7 mouse cellular contexts compared by ENCODE assay signal in the genomic region with DNA sequence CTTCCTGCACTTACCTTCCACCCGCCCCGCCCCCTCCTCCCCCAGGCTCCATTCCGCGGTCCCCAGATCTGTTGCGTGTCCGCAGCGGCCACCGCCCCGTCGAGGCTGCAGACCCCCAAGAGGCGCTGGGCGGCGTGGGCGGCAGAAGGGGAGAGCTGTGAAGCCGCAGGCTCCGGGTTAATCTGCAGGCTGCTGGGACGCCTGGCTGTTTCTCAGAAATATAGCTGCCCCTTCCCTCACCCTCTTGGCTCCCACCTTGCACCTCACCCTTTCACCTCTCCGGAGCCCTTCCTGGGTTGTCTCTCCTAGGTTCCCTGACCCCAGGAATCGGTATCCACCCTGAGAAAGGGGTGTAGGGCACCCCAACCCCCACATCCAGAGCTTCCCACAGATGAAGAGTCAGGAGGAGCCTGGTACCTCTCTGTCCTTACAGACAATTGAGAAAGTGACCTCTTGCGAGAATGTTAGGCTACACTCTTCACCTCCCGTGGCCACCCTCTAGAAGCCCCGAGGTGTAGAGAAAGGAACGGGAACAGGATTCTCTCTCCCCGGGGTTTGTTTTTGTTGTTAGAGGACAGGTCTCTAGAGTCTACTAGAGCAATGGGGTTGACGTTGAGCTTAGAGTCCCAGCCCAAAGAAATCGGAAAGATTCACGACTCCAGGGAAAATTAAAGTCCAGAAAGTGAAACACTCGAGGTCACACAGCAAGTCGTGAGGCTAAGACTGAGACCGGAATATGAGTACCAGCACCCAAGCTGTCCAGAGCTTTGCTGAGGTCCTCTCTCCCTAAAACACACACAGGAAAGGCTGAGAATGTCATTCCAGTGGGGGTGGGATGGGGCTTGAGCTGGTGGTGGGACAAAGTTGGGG. TPM values are rescaled to one million over a fixed set of nuclear protein-coding genes. Genes with fewer than 3 reads are reported as not detected.
DNase-seq lines count a peak whose midpoint lies in the region; ATAC-seq and TF ChIP-seq lines count a peak whose summit lies in the region.

No protein-coding gene starts in this region.

- H3K27me3 ChIP-seq in lung, embryonic 15.5 days, result peaks cover 49% of the 10 kb centered on the region
- peaks cover 27% of the 10 kb centered on the region for H3K27me3 ChIP-seq in forebrain, embryonic 11.5 days (ENCODE audit: control insufficient read depth, insufficient read depth, low read length)
- peaks cover 39% of the 10 kb centered on the region for H3K27me3 ChIP-seq in limb, embryonic 12.5 days
- no peaks in the 10 kb centered on the region for H3K27me3 ChIP-seq in small intestine, adult 2 months (ENCODE audit: control insufficient read depth, insufficient read depth, low read length)

- peak overlapping the region; percentile 59 for H3K4me3 ChIP-seq in lung, embryonic 15.5 days
- peak overlapping the region; percentile 49 for H3K4me3 ChIP-seq in forebrain, embryonic 11.5 days (ENCODE audit: low read depth, low read length)
- peak overlapping the region; percentile 61 for H3K4me3 ChIP-seq in limb, embryonic 12.5 days (replicated peaks)
- H3K4me3 ChIP-seq in small intestine, adult 2 months (ENCODE audit: low read depth, low read length), result peak overlapping the region; percentile 92

- 3% methylated on average over 26 of the region's 30 CpGs for WGBS in lung, embryonic 15.5 days
- WGBS in forebrain, embryonic 11.5 days, result 5% methylated on average over 22 of the region's 30 CpGs
- WGBS in limb, embryonic 12.5 days, result 3% methylated on average over 28 of the region's 30 CpGs
- WGBS in small intestine, adult 2 months, result 4% methylated on average over 30 of the region's 30 CpGs

- TF ChIP-seq CTCF in small intestine, adult 2 months (IDR thresholded peaks at IDR 0.05; ENCODE audit: extremely low read depth, insufficient read length, insufficient replicate concordance, low read depth, low read length), result no peak

- H3K9ac ChIP-seq in lung, embryonic 15.5 days, result peak overlapping the region; percentile 54
- peak overlapping the region; percentile 55 for H3K9ac ChIP-seq in forebrain, embryonic 11.5 days (ENCODE audit: low read length)
- peak overlapping the region; percentile 66 for H3K9ac ChIP-seq in limb, embryonic 12.5 days (replicated peaks)

- peak overlapping the region; percentile 90 for H3K4me2 ChIP-seq in lung, embryonic 15.5 days
- H3K4me2 ChIP-seq in forebrain, embryonic 11.5 days (ENCODE audit: low read depth, low read length, severe bottlenecking), result peak overlapping the region; percentile 82
- H3K4me2 ChIP-seq in limb, embryonic 12.5 days, result peak overlapping the region; percentile 83

- peaks cover 11% of the 10 kb centered on the region for H3K4me1 ChIP-seq in lung, embryonic 15.5 days
- H3K4me1 ChIP-seq in forebrain, embryonic 11.5 days (replicated peaks; ENCODE audit: control insufficient read depth, insufficient read depth, low read length), result 0 out of 2 replicates have a peak, but pooled peaks cover 2% of the 10 kb centered on the region
- H3K4me1 ChIP-seq in limb, embryonic 12.5 days (replicated peaks), result peaks cover 18% of the 10 kb centered on the region
- peaks cover 8% of the 10 kb centered on the region for H3K4me1 ChIP-seq in small intestine, adult 2 months (ENCODE audit: control insufficient read depth, insufficient read depth, insufficient read length, low read length)

- no peaks in the 10 kb centered on the region for H3K9me3 ChIP-seq in lung, embryonic 15.5 days
- no peaks in the 10 kb centered on the region for H3K9me3 ChIP-seq in forebrain, embryonic 11.5 days (ENCODE audit: control insufficient read depth, low read length)
- H3K9me3 ChIP-seq in limb, embryonic 12.5 days, result no peaks in the 10 kb centered on the region

- H3K27ac ChIP-seq in lung, embryonic 15.5 days, result no peak overlapping the region; the same call in 1 of the 2 replicates
- H3K27ac ChIP-seq in forebrain, embryonic 11.5 days (ENCODE audit: low read depth, low read length), result no peak overlapping the region
- peak overlapping the region; percentile 45; the same call in 1 of the 2 replicates for H3K27ac ChIP-seq in limb, embryonic 12.5 days
- peak overlapping the region; percentile 30 for H3K27ac ChIP-seq in small intestine, adult 2 months (ENCODE audit: insufficient read depth, low read depth, low read length)

- TF ChIP-seq POLR2A in small intestine, adult 2 months (IDR thresholded peaks at IDR 0.05; ENCODE audit: low read depth, low read length), result no peak

- peaks cover 12% of the 10 kb centered on the region for H3K36me3 ChIP-seq in lung, embryonic 15.5 days
- H3K36me3 ChIP-seq in forebrain, embryonic 11.5 days (ENCODE audit: control insufficient read depth, insufficient read depth, low read length), result no peaks in the 10 kb centered on the region
- H3K36me3 ChIP-seq in limb, embryonic 12.5 days, result no peaks in the 10 kb centered on the region
- peaks cover 26% of the 10 kb centered on the region for H3K36me3 ChIP-seq in small intestine, adult 2 months (ENCODE audit: control insufficient read depth, insufficient read depth, low read length)

- ATAC-seq in lung, embryonic 15.5 days (ENCODE audit: borderline replicate concordance, extremely low read depth, low FRiP score, low TSS enrichment), result no peak
- peak; percentile 31; the same call in 1 of the 2 replicates for ATAC-seq in forebrain, embryonic 11.5 days (replicated peaks; ENCODE audit: low FRiP score)
- ATAC-seq in limb, embryonic 12.5 days (ENCODE audit: insufficient number of reproducible peaks, insufficient read depth, low FRiP score, low TSS enrichment, low read depth), result peak; percentile 29; the same call in 1 of the 2 replicates
- ATAC-seq in granulocyte monocyte progenitor cell, adult 5-6 weeks (replicated peaks; ENCODE audit: poor library complexity, severe bottlenecking), result no peak

- no peak for DNase-seq in lung, postnatal 14 days
- peak; percentile 47 for DNase-seq in forebrain, embryonic 11.5 days (ENCODE audit: low spot score)
- DNase-seq in layer of hippocampus, adult 18-20 months (ENCODE audit: low spot score in 2 of 2), result no peak

RNA-seq across cellular contexts. Expression of a gene that starts 12.2 kb away (rescaled TPM):
- 45.3 and 49.6 TPM in 2 replicates for polyA plus RNA-seq in lung, embryonic 15.5 days (2015; fragmentation: Nextera tagmentation; extraction: Ambion mirVana)
- 1.8 and 1.9 TPM in 2 replicates for polyA plus RNA-seq in forebrain, embryonic 11.5 days (2014; fragmentation: Nextera tagmentation; extraction: Ambion mirVana)
- polyA plus RNA-seq in limb, embryonic 12.5 days (2016; fragmentation: Nextera tagmentation; extraction: Ambion mirVana), result 5.1 and 5.4 TPM in 2 replicates
- 33.0 and 137 TPM in 2 replicates for polyA plus RNA-seq in small intestine, adult 2 months (2012; rRNA removed)
- total RNA-seq in granulocyte monocyte progenitor cell, adult 5-6 weeks (2014; fragmentation: Nextera tagmentation), result not detected in 2 replicates
- total RNA-seq in granulocyte monocyte progenitor cell, adult 5-6 weeks (2017), result not detected in 2 replicates
- 1 to 10 TPM; 1.2 to 2.1 TPM for total RNA-seq in layer of hippocampus, adult 18-20 months (2021)

RNA-seq across cellular contexts. Expression of a gene that starts 19.6 kb away (rescaled TPM):
- 76.8 and 78.0 TPM in 2 replicates for polyA plus RNA-seq in lung, embryonic 15.5 days (2015; fragmentation: Nextera tagmentation; extraction: Ambion mirVana)
- 111 and 112 TPM in 2 replicates for polyA plus RNA-seq in forebrain, embryonic 11.5 days (2014; fragmentation: Nextera tagmentation; extraction: Ambion mirVana)
- 74.4 and 79.8 TPM in 2 replicates for polyA plus RNA-seq in limb, embryonic 12.5 days (2016; fragmentation: Nextera tagmentation; extraction: Ambion mirVana)
- polyA plus RNA-seq in small intestine, adult 2 months (2012; rRNA removed), result 17.2 and 37.7 TPM in 2 replicates
- 66.2 and 84.5 TPM in 2 replicates for total RNA-seq in granulocyte monocyte progenitor cell, adult 5-6 weeks (2014; fragmentation: Nextera tagmentation)
- 23.7 and 24.9 TPM in 2 replicates for total RNA-seq in granulocyte monocyte progenitor cell, adult 5-6 weeks (2017)
- total RNA-seq in layer of hippocampus, adult 18-20 months (2021), result 10 to 100 TPM; 83.0 to 95.4 TPM

RNA-seq across cellular contexts. Expression of a gene that starts 46.1 kb away (rescaled TPM):
- polyA plus RNA-seq in lung, embryonic 15.5 days (2015; fragmentation: Nextera tagmentation; extraction: Ambion mirVana), result 37.2 and 39.4 TPM in 2 replicates
- 19.7 and 23.2 TPM in 2 replicates for polyA plus RNA-seq in forebrain, embryonic 11.5 days (2014; fragmentation: Nextera tagmentation; extraction: Ambion mirVana)
- polyA plus RNA-seq in limb, embryonic 12.5 days (2016; fragmentation: Nextera tagmentation; extraction: Ambion mirVana), result 40.8 and 45.7 TPM in 2 replicates
- 40.2 and 105 TPM in 2 replicates for polyA plus RNA-seq in small intestine, adult 2 months (2012; rRNA removed)
- total RNA-seq in granulocyte monocyte progenitor cell, adult 5-6 weeks (2014; fragmentation: Nextera tagmentation), result not detected in 2 replicates
- not detected in 2 replicates for total RNA-seq in granulocyte monocyte progenitor cell, adult 5-6 weeks (2017)
- total RNA-seq in layer of hippocampus, adult 18-20 months (2021), result 1 to 10 TPM; 1.4 to 1.9 TPM

RNA-seq across cellular contexts. Expression of a gene that starts 58.1 kb away (rescaled TPM):
- polyA plus RNA-seq in lung, embryonic 15.5 days (2015; fragmentation: Nextera tagmentation; extraction: Ambion mirVana), result 13.0 and 14.7 TPM in 2 replicates
- polyA plus RNA-seq in forebrain, embryonic 11.5 days (2014; fragmentation: Nextera tagmentation; extraction: Ambion mirVana), result 9.0 and 9.2 TPM in 2 replicates
- polyA plus RNA-seq in limb, embryonic 12.5 days (2016; fragmentation: Nextera tagmentation; extraction: Ambion mirVana), result 7.9 and 9.7 TPM in 2 replicates
- polyA plus RNA-seq in small intestine, adult 2 months (2012; rRNA removed), result 26.0 and 52.1 TPM in 2 replicates
- 1.3 and 3.1 TPM in 2 replicates for total RNA-seq in granulocyte monocyte progenitor cell, adult 5-6 weeks (2014; fragmentation: Nextera tagmentation)
- total RNA-seq in granulocyte monocyte progenitor cell, adult 5-6 weeks (2017), result 1.4 and 2.8 TPM in 2 replicates
- total RNA-seq in layer of hippocampus, adult 18-20 months (2021), result 1 to 10 TPM; 8.7 to 9.1 TPM

Comparison
In these comparisons a context has a peak if more than half of its experiments do, and no peak if none do; other contexts are left out.
1. ATAC-seq: peak in forebrain, embryonic 11.5 days (single experiment) and limb, embryonic 12.5 days (single experiment); none in lung, embryonic 15.5 days (single experiment) and granulocyte monocyte progenitor cell, adult 5-6 weeks (single experiment).
2. H3K27ac ChIP-seq: peak in limb, embryonic 12.5 days (single experiment) and small intestine, adult 2 months (single experiment); none in lung, embryonic 15.5 days (single experiment) and forebrain, embryonic 11.5 days (single experiment).
3. Peak in every context shown above with its lines, with median percentiles within 50 percentile points of each other: H3K4me2 ChIP-seq, H3K4me3 ChIP-seq and H3K9ac ChIP-seq.